Mouse (Mus musculus) heart, adult 10 weeks (tissue): Measurements from ENCODE around the gene Ep300. TPM values are rescaled to one million over a fixed set of nuclear protein-coding genes. Genes with fewer than 3 reads are reported as not detected.

ENCODE experiments used
- polyA plus RNA-seq: library from polyadenylated mRNA; stranded (reverse); fragments of 350-450 nt; fragmentation: Illumina TruSeq; extraction: RNeasy Lipid Tissue Mini Kit (QIAGEN cat#74804); gene quantifications from one replicate; pipeline ENCODE4 v1.2.3, GENCODE M21; 2014; ENCODE audit warnings: low read depth, low replicate concordance

Gene Ep300
- polyA plus RNA-seq: 21.3 TPM

GRCm38 (mm10) chr15:81584913-81585745, at the start of gene Ep300:
Gene Ep300, plus strand, starts transcription at chr15:81585351.

GRCm38 (mm10) chr15:81663697-81664561, 78.8 kb downstream of the Ep300 start, which contains the start of gene L3mbtl2:
Gene L3mbtl2, plus strand, starts transcription at chr15:81663889.

GRCm38 (mm10) chr15:81697175-81697574, 112.0 kb downstream of the Ep300 start, which contains the start of gene Chadl:
Gene Chadl, minus strand, starts transcription at chr15:81697287.

Other genes starting within 250 kb of the Ep300 start
- gene Slc25a17, start 224.5 kb upstream of the Ep300 start, polyA plus RNA-seq: 22.8 TPM
- 97.1 TPM for gene St13, start 185.3 kb upstream of the Ep300 start, polyA plus RNA-seq
- 7.6 TPM for gene Xpnpep3, start 185.2 kb upstream of the Ep300 start, polyA plus RNA-seq
- gene Dnajb7, start 177.1 kb upstream of the Ep300 start, polyA plus RNA-seq: not detected
- gene Rbx1, start 119.1 kb upstream of the Ep300 start, polyA plus RNA-seq: 76.0 TPM
- 12.1 TPM for gene L3mbtl2, start 78.5 kb downstream of the Ep300 start, polyA plus RNA-seq
- 2.3 TPM for gene Chadl, start 111.9 kb downstream of the Ep300 start, polyA plus RNA-seq
- gene Zc3h7b, start 159.7 kb downstream of the Ep300 start, polyA plus RNA-seq: 45.5 TPM
- gene Rangap1, start 160.2 kb downstream of the Ep300 start, polyA plus RNA-seq: 20.9 TPM
- 84.7 TPM for gene Tef, start 217.1 kb downstream of the Ep300 start, polyA plus RNA-seq